Comparison of ENCODE assay signal across 7 mouse cellular contexts in the genomic region with DNA sequence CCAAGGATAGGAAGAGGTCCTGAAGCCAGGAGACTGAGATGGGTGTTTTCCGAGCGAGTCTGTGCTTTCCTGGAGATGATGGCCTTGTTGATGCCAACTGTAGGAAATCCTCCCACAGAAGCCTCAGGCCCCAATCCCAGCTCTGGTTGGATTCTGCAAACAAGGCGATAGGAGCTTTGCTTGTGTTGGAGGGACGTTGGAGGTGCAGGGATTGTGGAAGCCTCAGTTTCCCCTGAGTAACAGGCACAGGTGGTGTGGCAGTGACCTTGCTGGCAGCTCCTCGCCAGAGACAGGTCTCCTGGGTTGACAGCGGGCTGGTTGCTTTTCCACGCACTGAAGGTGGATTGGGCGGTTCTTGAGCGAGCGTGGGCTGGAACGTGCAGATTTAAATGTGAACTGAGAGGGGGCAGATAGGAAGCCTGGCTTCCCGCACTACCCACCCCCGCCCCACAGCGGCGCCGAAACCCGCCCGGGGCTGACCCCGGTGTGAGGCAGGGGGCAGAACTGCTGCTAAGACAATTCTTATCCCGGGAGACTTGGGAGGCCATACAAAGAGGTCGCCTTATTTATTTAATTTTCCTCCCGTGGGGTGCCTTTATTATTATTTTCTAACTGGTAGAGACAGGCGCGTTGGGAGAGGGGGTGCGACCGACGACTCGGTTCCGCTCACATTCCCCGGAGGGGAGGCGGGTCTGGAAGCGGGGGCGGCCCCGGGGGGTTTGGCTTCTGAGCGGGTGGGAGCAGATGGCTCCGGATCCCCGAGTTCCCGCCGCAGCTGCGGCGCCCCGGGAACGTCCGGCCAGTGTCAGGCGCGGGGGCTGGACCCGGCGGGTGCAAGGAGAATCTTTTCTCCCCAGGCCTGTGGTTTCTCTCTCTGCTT. TPM values are rescaled to one million over a fixed set of nuclear protein-coding genes. Genes with fewer than 3 reads are reported as not detected.
DNase-seq lines count a peak whose midpoint lies in the region; ATAC-seq and TF ChIP-seq lines count a peak whose summit lies in the region.

No protein-coding gene starts in this region.

- TF ChIP-seq CTCF in lung, embryonic 14.5 days (IDR thresholded peaks at IDR 0.05; ENCODE audit: low read depth), result no peak
- TF ChIP-seq CTCF in stomach, postnatal 0 days (IDR thresholded peaks at IDR 0.05; ENCODE audit: low read depth), result 0 out of 2 replicates have a peak, but pooled peaks have one; percentile 6

- no peak for ATAC-seq in lung, embryonic 14.5 days (ENCODE audit: insufficient read depth)
- ATAC-seq in embryonic facial prominence, embryonic 11.5 days (replicated peaks; ENCODE audit: insufficient number of reproducible peaks, low FRiP score, low TSS enrichment, low read depth), result no peak
- ATAC-seq in liver, embryonic 13.5 days (ENCODE audit: low read depth), result no peak
- ATAC-seq in stomach, postnatal 0 days (ENCODE audit: low FRiP score, low TSS enrichment), result no peak

- peak overlapping the region; percentile 24 for H3K4me3 ChIP-seq in lung, embryonic 14.5 days (ENCODE audit: low read depth, low read length)
- H3K4me3 ChIP-seq in embryonic facial prominence, embryonic 11.5 days (ENCODE audit: low read depth, low read length), result peak overlapping the region; percentile 18
- peak overlapping the region; percentile 26 for H3K4me3 ChIP-seq in liver, embryonic 13.5 days (replicated peaks)
- H3K4me3 ChIP-seq in stomach, postnatal 0 days (ENCODE audit: low read depth, low read length), result peak overlapping the region; percentile 29

- H3K27me3 ChIP-seq in lung, embryonic 14.5 days (ENCODE audit: insufficient read depth, low read length), result peaks cover 74% of the 10 kb centered on the region
- H3K27me3 ChIP-seq in embryonic facial prominence, embryonic 11.5 days (ENCODE audit: control insufficient read depth, insufficient read depth, low read length), result peaks cover 52% of the 10 kb centered on the region
- peaks cover 76% of the 10 kb centered on the region for H3K27me3 ChIP-seq in liver, embryonic 13.5 days
- peaks cover 5% of the 10 kb centered on the region for H3K27me3 ChIP-seq in stomach, postnatal 0 days (ENCODE audit: control insufficient read depth, insufficient read depth, low read length)

- H3K9ac ChIP-seq in lung, embryonic 14.5 days, result 0 out of 2 replicates have a peak overlapping the region, but pooled peaks have one; percentile 10
- H3K9ac ChIP-seq in embryonic facial prominence, embryonic 11.5 days (replicated peaks; ENCODE audit: low read length), result no peak overlapping the region
- H3K9ac ChIP-seq in liver, embryonic 13.5 days, result no peak overlapping the region
- H3K9ac ChIP-seq in stomach, postnatal 0 days (ENCODE audit: low read length), result no peak overlapping the region; the same call in 1 of the 2 replicates

- TF ChIP-seq EP300 in stomach, postnatal 0 days (optimal IDR thresholded peaks at IDR 0.05), result no peak

- WGBS in lung, embryonic 14.5 days, result 3% methylated on average over 48 of the region's 48 CpGs
- WGBS in embryonic facial prominence, embryonic 11.5 days, result 2% methylated on average over 48 of the region's 48 CpGs
- 22% methylated on average over 48 of the region's 48 CpGs for WGBS in liver, embryonic 13.5 days (ENCODE audit: insufficient replicate concordance)
- 8% methylated on average over 48 of the region's 48 CpGs for WGBS in stomach, postnatal 0 days

- H3K36me3 ChIP-seq in lung, embryonic 14.5 days (ENCODE audit: insufficient read depth), result no peaks in the 10 kb centered on the region
- H3K36me3 ChIP-seq in embryonic facial prominence, embryonic 11.5 days (replicated peaks; ENCODE audit: control insufficient read depth, insufficient read depth, low read depth, low read length), result no peaks in the 10 kb centered on the region
- no peaks in the 10 kb centered on the region; the same call in 1 of the 2 replicates for H3K36me3 ChIP-seq in liver, embryonic 13.5 days
- no peaks in the 10 kb centered on the region for H3K36me3 ChIP-seq in stomach, postnatal 0 days (ENCODE audit: control insufficient read depth, insufficient read depth, low read length)

- H3K27ac ChIP-seq in lung, embryonic 14.5 days (ENCODE audit: low read depth), result no peak overlapping the region
- no peak overlapping the region for H3K27ac ChIP-seq in embryonic facial prominence, embryonic 11.5 days (replicated peaks; ENCODE audit: low read depth, low read length)
- H3K27ac ChIP-seq in liver, embryonic 13.5 days, result no peak overlapping the region
- H3K27ac ChIP-seq in stomach, postnatal 0 days (replicated peaks), result no peak overlapping the region

- intact Hi-C loops in heart, postnatal 10 days (cut with DNase I), result no loop called here

- peak overlapping the region; percentile 50 for H3K4me2 ChIP-seq in lung, embryonic 14.5 days
- peak overlapping the region; percentile 34 for H3K4me2 ChIP-seq in embryonic facial prominence, embryonic 11.5 days (ENCODE audit: low read depth, low read length)
- H3K4me2 ChIP-seq in liver, embryonic 13.5 days, result peak overlapping the region; percentile 50
- peak overlapping the region; percentile 51 for H3K4me2 ChIP-seq in stomach, postnatal 0 days (replicated peaks; ENCODE audit: low read depth)

- no peaks in the 10 kb centered on the region for H3K9me3 ChIP-seq in lung, embryonic 14.5 days (ENCODE audit: low read depth, low read length)
- H3K9me3 ChIP-seq in embryonic facial prominence, embryonic 11.5 days (replicated peaks; ENCODE audit: control insufficient read depth, low read length), result no peaks in the 10 kb centered on the region
- no peaks in the 10 kb centered on the region for H3K9me3 ChIP-seq in liver, embryonic 13.5 days (replicated peaks)
- no peaks in the 10 kb centered on the region for H3K9me3 ChIP-seq in stomach, postnatal 0 days (ENCODE audit: control insufficient read depth, low read length)

- H3K4me1 ChIP-seq in lung, embryonic 14.5 days (ENCODE audit: insufficient read depth), result 0 out of 2 replicates have a peak, but pooled peaks cover 3% of the 10 kb centered on the region
- H3K4me1 ChIP-seq in embryonic facial prominence, embryonic 11.5 days (ENCODE audit: control insufficient read depth, insufficient read depth, low read length), result peaks cover 13% of the 10 kb centered on the region
- peaks cover 65% of the 10 kb centered on the region for H3K4me1 ChIP-seq in liver, embryonic 13.5 days (replicated peaks)
- no peaks in the 10 kb centered on the region; the same call in 1 of the 2 replicates for H3K4me1 ChIP-seq in stomach, postnatal 0 days (replicated peaks; ENCODE audit: control insufficient read depth, insufficient read depth)

- DNase-seq in lung, embryonic 14.5 days, result no peak
- no peak for DNase-seq in lung, adult 18-20 months
- DNase-seq in embryonic facial prominence, embryonic 11.5 days (ENCODE audit: low spot score), result no peak
- peak; percentile 50 to 54 for DNase-seq in heart, postnatal 10 days
- DNase-seq in liver, embryonic 13.5 days, result no peak
- DNase-seq in stomach, postnatal 0 days (ENCODE audit: low spot score), result no peak
- DNase-seq in ovary, postnatal 14 days (ENCODE audit: low spot score), result no peak

RNA-seq across cellular contexts. Expression of a gene that starts 6.1 kb away (rescaled TPM):
- polyA plus RNA-seq in lung, embryonic 14.5 days (2014; fragmentation: Nextera tagmentation; extraction: Ambion mirVana), result 0.07 and 0.11 TPM in 2 replicates
- polyA plus RNA-seq in embryonic facial prominence, embryonic 11.5 days (2014; fragmentation: Nextera tagmentation; extraction: Ambion mirVana), result 0.80 and 0.95 TPM in 2 replicates
- total RNA-seq in heart, postnatal 10 days (2021), result 1 to 10 TPM; 5.5 to 8.3 TPM
- 0.41 and 0.85 TPM in 2 replicates for polyA plus RNA-seq in liver, embryonic 13.5 days (2015; fragmentation: Nextera tagmentation; extraction: Ambion mirVana)
- 0.04 and 0.08 TPM in 2 replicates for polyA plus RNA-seq in stomach, postnatal 0 days (2015; fragmentation: Nextera tagmentation; extraction: Ambion mirVana)

RNA-seq across cellular contexts. Expression of a gene that starts 11.1 kb away (rescaled TPM):
- polyA plus RNA-seq in lung, embryonic 14.5 days (2014; fragmentation: Nextera tagmentation; extraction: Ambion mirVana), result 120 and 130 TPM in 2 replicates
- 83.4 and 98.5 TPM in 2 replicates for polyA plus RNA-seq in embryonic facial prominence, embryonic 11.5 days (2014; fragmentation: Nextera tagmentation; extraction: Ambion mirVana)
- 10 to 100 TPM; 50.0 to 53.8 TPM for total RNA-seq in heart, postnatal 10 days (2021)
- 69.4 and 77.7 TPM in 2 replicates for polyA plus RNA-seq in liver, embryonic 13.5 days (2015; fragmentation: Nextera tagmentation; extraction: Ambion mirVana)
- polyA plus RNA-seq in stomach, postnatal 0 days (2015; fragmentation: Nextera tagmentation; extraction: Ambion mirVana), result 82.8 and 87.7 TPM in 2 replicates

RNA-seq across cellular contexts. Expression of a gene that starts 17.8 kb away (rescaled TPM):
- polyA plus RNA-seq in lung, embryonic 14.5 days (2014; fragmentation: Nextera tagmentation; extraction: Ambion mirVana), result 2,143 and 2,245 TPM in 2 replicates
- 3,117 and 3,128 TPM in 2 replicates for polyA plus RNA-seq in embryonic facial prominence, embryonic 11.5 days (2014; fragmentation: Nextera tagmentation; extraction: Ambion mirVana)
- 100 to 1,000 TPM; 154 to 196 TPM for total RNA-seq in heart, postnatal 10 days (2021)
- polyA plus RNA-seq in liver, embryonic 13.5 days (2015; fragmentation: Nextera tagmentation; extraction: Ambion mirVana), result 645 and 664 TPM in 2 replicates
- 469 and 472 TPM in 2 replicates for polyA plus RNA-seq in stomach, postnatal 0 days (2015; fragmentation: Nextera tagmentation; extraction: Ambion mirVana)

RNA-seq across cellular contexts. Expression of a gene that starts 21.2 kb away (rescaled TPM):
- polyA plus RNA-seq in lung, embryonic 14.5 days (2014; fragmentation: Nextera tagmentation; extraction: Ambion mirVana), result 0.99 and 1.5 TPM in 2 replicates
- 1.5 and 1.8 TPM in 2 replicates for polyA plus RNA-seq in embryonic facial prominence, embryonic 11.5 days (2014; fragmentation: Nextera tagmentation; extraction: Ambion mirVana)
- total RNA-seq in heart, postnatal 10 days (2021), result 1 to 10 TPM; 1.7 to 2.9 TPM
- polyA plus RNA-seq in liver, embryonic 13.5 days (2015; fragmentation: Nextera tagmentation; extraction: Ambion mirVana), result 0.07 TPM in 1 of 2 replicates, not detected in the other
- 0.75 and 0.81 TPM in 2 replicates for polyA plus RNA-seq in stomach, postnatal 0 days (2015; fragmentation: Nextera tagmentation; extraction: Ambion mirVana)

RNA-seq across cellular contexts. Expression of a gene that starts 33.1 kb away (rescaled TPM):
- 0.09 TPM in 1 of 2 replicates, not detected in the other for polyA plus RNA-seq in lung, embryonic 14.5 days (2014; fragmentation: Nextera tagmentation; extraction: Ambion mirVana)
- polyA plus RNA-seq in embryonic facial prominence, embryonic 11.5 days (2014; fragmentation: Nextera tagmentation; extraction: Ambion mirVana), result not detected in 2 replicates
- total RNA-seq in heart, postnatal 10 days (2021), result under 1 TPM; 0.22 to 0.29 TPM
- not detected in 2 replicates for polyA plus RNA-seq in liver, embryonic 13.5 days (2015; fragmentation: Nextera tagmentation; extraction: Ambion mirVana)
- 0.13 TPM in 1 of 2 replicates, not detected in the other for polyA plus RNA-seq in stomach, postnatal 0 days (2015; fragmentation: Nextera tagmentation; extraction: Ambion mirVana)

Comparison
In these comparisons a context has a peak if more than half of its experiments do, and no peak if none do; other contexts are left out.
1. DNase-seq: peak in heart, postnatal 10 days (2 of 2); none in lung, embryonic 14.5 days (single experiment), lung, adult 18-20 months (0 of 2), embryonic facial prominence, embryonic 11.5 days (single experiment), liver, embryonic 13.5 days (single experiment), stomach, postnatal 0 days (single experiment) and ovary, postnatal 14 days (single experiment).
2. Peak in every context shown above with its lines, with median percentiles within 50 percentile points of each other: H3K4me2 ChIP-seq and H3K4me3 ChIP-seq.